Mouse (Mus musculus): ENCODE measurements around the gene Gna12. TPM values are rescaled to one million over a fixed set of nuclear protein-coding genes. Genes with fewer than 3 reads are reported as not detected.

Gene Gna12
- polyA plus RNA-seq, 1 experiment: 94.4 TPM

DNA sequence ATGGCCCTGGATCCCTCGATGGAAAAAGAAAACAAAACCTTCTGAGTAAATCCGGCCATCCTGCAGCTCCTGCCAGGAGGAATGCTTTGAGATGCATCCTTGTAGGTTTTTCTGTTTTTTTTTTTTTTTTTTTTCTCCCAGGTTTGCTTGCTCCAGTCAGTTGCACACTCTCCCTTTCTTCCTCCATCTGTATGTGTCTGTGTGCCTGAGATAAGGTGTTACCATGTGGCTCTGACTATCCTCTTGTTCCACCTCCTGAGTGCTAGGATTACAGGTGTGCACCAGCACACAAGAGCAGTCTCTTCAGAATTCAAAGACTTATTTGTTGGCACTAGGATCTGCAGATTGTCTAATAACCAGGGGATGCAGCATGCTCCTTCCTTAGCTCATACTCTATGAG, 23.3 kb downstream of the Gna12 start:
- TF ChIP-seq CTCF (IDR thresholded peaks at IDR 0.05; ENCODE audit: extremely low read depth, insufficient read depth, low read length): no peak
- TF ChIP-seq POLR2A (IDR thresholded peaks at IDR 0.05; ENCODE audit: extremely low read depth, insufficient read depth, low read length): no peak
- no peak overlapping the region for H3K4me3 ChIP-seq (ENCODE audit: insufficient read depth, low read length)
- no peak overlapping the region for H3K27ac ChIP-seq (ENCODE audit: insufficient read depth, low read length)
- H3K4me1 ChIP-seq (ENCODE audit: control insufficient read depth, insufficient read depth, low read length): peaks cover 5% of the 10 kb centered on the region; the same call in 1 of the 2 replicates

DNA sequence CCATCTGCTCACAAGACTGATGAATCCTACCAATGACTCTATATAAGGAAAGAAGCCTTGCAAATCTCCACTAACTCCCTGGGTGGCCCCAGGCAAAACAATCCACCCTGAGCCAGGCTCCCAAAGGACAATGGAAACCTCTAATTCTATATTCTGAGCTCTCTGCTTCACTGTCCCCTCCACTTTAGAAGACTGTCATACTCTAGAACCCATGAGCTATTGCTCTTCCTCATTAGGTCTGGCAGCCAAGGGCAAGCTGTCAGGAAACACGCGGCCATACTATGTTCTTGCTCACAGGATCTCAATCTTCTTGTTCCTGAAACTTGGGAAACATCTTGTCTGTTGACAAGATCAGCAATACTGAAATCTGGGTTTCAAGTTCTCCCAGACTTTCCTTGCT, 24.0 kb downstream of the Gna12 start:
- 0 out of 2 replicates have a peak overlapping the region, but pooled peaks have one; percentile 3 for H3K27ac ChIP-seq (ENCODE audit: insufficient read depth, low read length)
- peaks cover 6% of the 10 kb centered on the region for H3K4me1 ChIP-seq (ENCODE audit: control insufficient read depth, insufficient read depth, low read length)
- H3K4me3 ChIP-seq (ENCODE audit: insufficient read depth, low read length): no peak overlapping the region
- no peak for TF ChIP-seq CTCF (IDR thresholded peaks at IDR 0.05; ENCODE audit: extremely low read depth, insufficient read depth, low read length)
- no peak for TF ChIP-seq POLR2A (IDR thresholded peaks at IDR 0.05; ENCODE audit: extremely low read depth, insufficient read depth, low read length)

DNA sequence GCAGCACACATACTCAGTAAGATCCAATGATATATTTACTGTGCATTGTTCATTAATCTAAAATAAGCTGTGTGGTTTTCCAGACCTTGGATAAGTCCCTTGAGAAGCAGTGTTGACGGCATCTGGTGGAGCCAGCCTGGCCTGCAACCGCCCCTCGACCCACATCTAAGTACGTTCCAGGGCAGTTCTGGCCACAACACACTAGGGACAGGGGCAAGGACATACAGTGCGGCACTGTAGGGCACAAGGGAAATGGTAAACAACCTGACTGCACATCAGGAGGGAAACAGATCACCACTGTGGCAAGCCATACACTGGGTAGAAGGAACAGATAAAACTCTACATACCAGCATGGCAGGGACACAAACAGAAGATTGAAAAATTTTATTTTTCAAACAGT, 28.4 kb downstream of the Gna12 start:
- TF ChIP-seq POLR2A (IDR thresholded peaks at IDR 0.05; ENCODE audit: extremely low read depth, insufficient read depth, low read length): no peak
- no peak for TF ChIP-seq CTCF (IDR thresholded peaks at IDR 0.05; ENCODE audit: extremely low read depth, insufficient read depth, low read length)
- H3K27ac ChIP-seq (ENCODE audit: insufficient read depth, low read length): peak overlapping the region; percentile 57; the same call in 1 of the 2 replicates

DNA sequence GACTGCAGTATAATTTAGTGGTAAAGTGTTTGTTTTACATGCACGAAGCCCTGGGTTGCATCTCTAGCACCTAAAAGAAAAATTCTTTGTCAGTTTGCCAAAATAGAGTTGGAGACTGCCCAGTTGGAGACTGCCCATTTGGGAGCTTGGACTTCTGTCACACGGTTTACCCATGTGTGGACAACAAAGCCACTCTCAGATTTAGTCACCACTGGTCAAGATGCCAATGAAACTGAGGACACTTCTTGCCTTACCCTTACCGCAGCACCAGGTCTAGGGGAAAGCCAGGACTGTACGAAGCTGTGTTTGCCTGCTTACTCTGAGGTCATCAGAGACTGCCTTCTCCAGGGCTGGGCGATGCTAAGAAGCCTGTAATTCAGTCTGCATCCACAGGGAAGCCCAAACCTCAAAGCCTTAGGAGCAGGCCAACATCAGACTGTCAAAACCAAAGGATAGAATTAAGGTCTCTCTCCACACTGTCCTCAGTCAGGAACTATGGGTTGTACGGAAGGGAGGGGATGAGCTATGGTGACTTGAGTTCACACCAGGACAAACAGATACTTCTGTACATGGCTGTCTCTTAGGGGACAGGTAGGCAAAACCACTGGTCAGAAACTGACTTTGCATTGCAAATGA, 29.8 kb downstream of the Gna12 start:
- Histone ChIP-seq H3K27ac (ENCODE audit: insufficient read depth, low read length) (peak overlapping the region; percentile 82), H3K4me1 (ENCODE audit: control insufficient read depth, insufficient read depth, low read length) (peaks cover 17% of the 10 kb centered on the region), H3K4me3 (ENCODE audit: insufficient read depth, low read length) (no peak overlapping the region)
- TF ChIP-seq CTCF (IDR thresholded peaks at IDR 0.05; ENCODE audit: extremely low read depth, insufficient read depth, low read length) (no peak), POLR2A (IDR thresholded peaks at IDR 0.05; ENCODE audit: extremely low read depth, insufficient read depth, low read length) (no peak)

More for the DNA sequence above, 28.4 kb downstream of the Gna12 start:
- Histone ChIP-seq H3K4me1 (ENCODE audit: control insufficient read depth, insufficient read depth, low read length) (peaks cover 19% of the 10 kb centered on the region), H3K4me3 (ENCODE audit: insufficient read depth, low read length) (no peak overlapping the region)

DNA sequence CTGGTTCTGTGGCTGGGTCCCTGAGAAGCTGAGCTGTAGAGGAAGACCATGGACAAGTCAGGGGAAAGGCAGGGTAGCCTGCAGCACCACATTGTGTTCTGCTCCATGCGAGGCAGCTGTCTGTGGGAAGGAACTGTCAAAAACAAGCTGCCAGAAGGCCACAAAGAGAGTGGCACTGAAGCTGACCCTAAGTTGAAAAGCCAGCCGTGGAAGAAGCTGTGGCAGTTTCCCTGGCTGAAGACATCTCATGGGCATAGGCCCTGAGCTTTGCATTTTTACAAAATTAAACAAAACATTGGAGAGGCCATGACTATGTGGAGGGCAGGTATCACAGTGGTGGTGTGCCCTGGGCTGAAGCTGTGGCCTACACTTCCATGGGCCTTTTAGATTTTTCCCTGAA, 31.0 kb downstream of the Gna12 start:
- Histone ChIP-seq H3K27ac (ENCODE audit: insufficient read depth, low read length) (peak overlapping the region; percentile 62; the same call in 1 of the 2 replicates), H3K4me3 (ENCODE audit: insufficient read depth, low read length) (no peak overlapping the region), H3K4me1 (ENCODE audit: control insufficient read depth, insufficient read depth, low read length) (peaks cover 17% of the 10 kb centered on the region)
- TF ChIP-seq POLR2A (IDR thresholded peaks at IDR 0.05; ENCODE audit: extremely low read depth, insufficient read depth, low read length) (no peak), CTCF (IDR thresholded peaks at IDR 0.05; ENCODE audit: extremely low read depth, insufficient read depth, low read length) (no peak)

DNA sequence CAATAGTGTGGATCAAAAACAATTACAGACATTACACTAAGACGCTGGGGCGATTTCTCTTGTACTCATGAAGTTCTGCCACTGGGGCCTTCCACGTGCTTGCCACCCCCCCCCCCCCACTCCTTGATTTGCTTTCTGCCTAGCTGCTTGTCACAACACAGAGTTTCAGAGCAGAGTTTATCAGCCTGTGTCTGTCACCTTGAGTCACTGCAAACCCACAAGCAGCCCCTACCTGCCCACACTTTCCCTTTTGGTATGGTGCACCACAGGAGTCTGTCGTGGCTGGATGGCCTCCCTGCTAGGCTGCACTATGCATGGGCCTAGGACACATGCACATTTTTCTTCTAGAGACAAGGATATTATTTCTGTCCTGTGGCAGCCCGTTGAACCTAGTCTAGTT, 31.5 kb downstream of the Gna12 start:
- no peak overlapping the region for H3K4me3 ChIP-seq (ENCODE audit: insufficient read depth, low read length)
- TF ChIP-seq POLR2A (IDR thresholded peaks at IDR 0.05; ENCODE audit: extremely low read depth, insufficient read depth, low read length) (no peak), CTCF (IDR thresholded peaks at IDR 0.05; ENCODE audit: extremely low read depth, insufficient read depth, low read length) (no peak)
- 0 out of 2 replicates have a peak overlapping the region, but pooled peaks have one; percentile 62 for H3K27ac ChIP-seq (ENCODE audit: insufficient read depth, low read length)
- peaks cover 17% of the 10 kb centered on the region for H3K4me1 ChIP-seq (ENCODE audit: control insufficient read depth, insufficient read depth, low read length)

DNA sequence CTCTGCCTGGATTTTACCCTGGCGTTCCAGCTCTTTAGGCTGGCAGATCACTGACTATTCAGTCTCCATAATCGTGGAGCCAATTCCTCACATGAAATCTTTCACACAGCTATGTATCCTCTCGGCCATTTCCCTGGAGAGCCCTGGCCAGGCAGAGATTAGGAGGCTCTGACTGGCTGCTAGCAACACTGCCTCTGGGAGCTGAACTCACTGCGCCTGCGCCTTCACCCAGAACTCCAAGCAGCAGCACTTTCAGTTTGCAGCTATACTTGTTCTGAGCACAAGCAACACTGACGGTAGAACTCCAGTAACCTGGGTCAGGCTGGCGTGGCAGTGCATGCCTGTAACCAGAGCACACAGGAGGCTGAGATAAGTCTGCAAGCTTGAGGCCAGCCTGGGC, 32.1 kb downstream of the Gna12 start:
- TF ChIP-seq CTCF (IDR thresholded peaks at IDR 0.05; ENCODE audit: extremely low read depth, insufficient read depth, low read length) (no peak), POLR2A (IDR thresholded peaks at IDR 0.05; ENCODE audit: extremely low read depth, insufficient read depth, low read length) (no peak)
- peaks cover 17% of the 10 kb centered on the region for H3K4me1 ChIP-seq (ENCODE audit: control insufficient read depth, insufficient read depth, low read length)
- 0 out of 2 replicates have a peak overlapping the region, but pooled peaks have one; percentile 28 for H3K27ac ChIP-seq (ENCODE audit: insufficient read depth, low read length)
- H3K4me3 ChIP-seq (ENCODE audit: insufficient read depth, low read length): no peak overlapping the region

DNA sequence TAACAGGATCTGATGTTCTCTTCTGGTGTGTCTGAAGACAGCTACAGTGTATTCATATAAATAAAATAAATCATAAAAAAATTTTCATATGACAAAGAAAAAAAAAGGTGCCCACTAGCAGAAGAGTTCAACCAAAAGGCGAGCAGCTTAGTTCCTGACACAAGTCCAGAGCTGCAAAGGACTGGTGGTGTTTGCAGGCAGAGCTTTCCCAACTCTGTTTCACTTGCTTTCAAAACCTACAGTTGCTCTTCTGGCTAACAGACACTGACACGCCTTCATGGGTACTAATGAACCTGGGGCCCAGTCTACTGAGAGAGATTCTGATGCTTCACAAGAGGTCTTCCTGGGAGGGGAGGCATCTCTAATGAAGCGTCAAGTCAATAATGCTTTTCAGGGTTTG, 34.2 kb downstream of the Gna12 start:
- Histone ChIP-seq H3K4me1 (ENCODE audit: control insufficient read depth, insufficient read depth, low read length) (peaks cover 20% of the 10 kb centered on the region), H3K27ac (ENCODE audit: insufficient read depth, low read length) (no peak overlapping the region), H3K4me3 (ENCODE audit: insufficient read depth, low read length) (no peak overlapping the region)
- TF ChIP-seq POLR2A (IDR thresholded peaks at IDR 0.05; ENCODE audit: extremely low read depth, insufficient read depth, low read length) (no peak), CTCF (IDR thresholded peaks at IDR 0.05; ENCODE audit: extremely low read depth, insufficient read depth, low read length) (no peak)

DNA sequence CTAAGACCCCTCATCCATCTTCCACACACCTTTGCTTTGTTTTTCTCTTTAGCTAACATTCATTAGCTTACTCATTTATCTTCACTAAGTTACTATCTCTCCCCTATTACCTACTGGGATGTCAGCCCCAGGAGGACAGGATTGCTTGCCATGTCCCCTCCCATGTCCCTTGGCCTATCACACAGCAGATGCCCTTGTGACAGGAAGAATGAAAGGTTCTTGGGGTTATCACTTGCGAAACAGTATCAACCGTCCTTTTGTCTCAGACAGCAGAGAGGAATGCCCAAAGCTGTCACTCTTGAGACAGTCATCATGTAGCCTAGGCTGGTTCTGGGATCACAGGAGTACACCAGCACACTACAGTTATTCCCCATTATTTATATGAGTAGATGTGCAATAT, 35.1 kb downstream of the Gna12 start:
- Histone ChIP-seq H3K4me1 (ENCODE audit: control insufficient read depth, insufficient read depth, low read length) (peaks cover 18% of the 10 kb centered on the region), H3K4me3 (ENCODE audit: insufficient read depth, low read length) (no peak overlapping the region), H3K27ac (ENCODE audit: insufficient read depth, low read length) (no peak overlapping the region)
- TF ChIP-seq POLR2A (IDR thresholded peaks at IDR 0.05; ENCODE audit: extremely low read depth, insufficient read depth, low read length) (no peak), CTCF (IDR thresholded peaks at IDR 0.05; ENCODE audit: extremely low read depth, insufficient read depth, low read length) (no peak)

DNA sequence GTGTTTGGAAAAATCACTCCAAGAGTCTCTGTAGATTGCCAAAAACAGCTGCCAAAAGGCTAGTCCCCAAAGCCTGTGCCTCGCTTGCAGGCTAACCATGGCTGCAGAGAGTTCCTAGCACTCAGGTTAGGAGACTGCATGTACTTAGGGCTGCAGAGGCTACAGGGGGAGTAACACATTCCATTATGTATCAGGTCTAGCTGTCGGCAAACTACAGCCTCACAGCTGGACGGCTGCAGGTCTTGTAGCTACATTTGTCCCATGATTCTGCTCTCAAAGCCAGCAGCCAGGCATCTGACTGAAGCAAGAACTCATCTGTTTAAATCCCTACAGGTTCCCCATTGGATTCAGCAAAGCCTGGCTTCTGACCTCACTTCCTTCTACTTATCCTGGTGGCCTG, 35.5 kb downstream of the Gna12 start:
- H3K4me3 ChIP-seq (ENCODE audit: insufficient read depth, low read length): no peak overlapping the region
- no peak overlapping the region for H3K27ac ChIP-seq (ENCODE audit: insufficient read depth, low read length)
- H3K4me1 ChIP-seq (ENCODE audit: control insufficient read depth, insufficient read depth, low read length): peaks cover 18% of the 10 kb centered on the region
- no peak for TF ChIP-seq CTCF (IDR thresholded peaks at IDR 0.05; ENCODE audit: extremely low read depth, insufficient read depth, low read length)
- no peak for TF ChIP-seq POLR2A (IDR thresholded peaks at IDR 0.05; ENCODE audit: extremely low read depth, insufficient read depth, low read length)

All from cortical plate, adult 2 months (tissue).